Mouse (Mus musculus) mammary gland, adult 2 months (tissue): ENCODE measurements around the gene Piga. TPM values are rescaled to one million over a fixed set of nuclear protein-coding genes. Genes with fewer than 3 reads are reported as not detected.

ENCODE experiments used
- polyA plus RNA-seq: library from polyadenylated mRNA; depleted of rRNA; stranded (reverse); fragments of >200 nt; gene quantifications from 2 replicates; pipeline ENCODE4 v1.2.3, GENCODE M21; 2012; ENCODE audit warnings: low replicate concordance; rRNA removed

Piga gene
- 1.0 and 2.7 TPM in 2 replicates for polyA plus RNA-seq

GRCm38 (mm10) chrX:164419471-164419939, at the start of gene Piga:
TSS of gene Piga (plus strand) at chrX:164419787.

GRCm38 (mm10) chrX:164373081-164373480, 46.5 kb upstream of the Piga start, which contains the start of gene Vegfd:
TSS of gene Vegfd (plus strand) at chrX:164373378.

GRCm38 (mm10) chrX:164436709-164437108, 17.1 kb downstream of the Piga start, which contains the start of gene Asb11:
TSS of gene Asb11 (plus strand) at chrX:164436994.

Other genes with a start within 250 kb of the Piga start
- gene Bmx, start 161.6 kb upstream of the Piga start, polyA plus RNA-seq, result 0.13 and 0.56 TPM in 2 replicates
- 4.8 and 5.0 TPM in 2 replicates for gene Pir, start 150.4 kb upstream of the Piga start, polyA plus RNA-seq
- gene Vegfd, start 46.4 kb upstream of the Piga start, polyA plus RNA-seq, result 6.6 and 8.4 TPM in 2 replicates
- 0.12 and 27.8 TPM in 2 replicates for gene Asb11, start 17.2 kb downstream of the Piga start, polyA plus RNA-seq
- not detected in 2 replicates for gene Asb9, start 86.5 kb downstream of the Piga start, polyA plus RNA-seq